Mouse (Mus musculus) hindbrain, embryonic 15.5 days (tissue): ENCODE measurements around the gene Nlrp6. TPM values are rescaled to one million over a fixed set of nuclear protein-coding genes. Genes with fewer than 3 reads are reported as not detected.

ENCODE experiments used
- ATAC-seq: fragments of 200-750 bp; cut with Nextera tagmentation; 2 replicates; pipeline ENCODE4 v1.8.0; 2017; ENCODE audit warnings: low read depth, moderate number of reproducible peaks, moderate TSS enrichment; ENCODE audit not compliant: low FRiP score
- H3K27ac ChIP-seq: fragments of 300-500 bp; sonication (generic); replicated peaks from 2 replicates; pipeline ENCODE4 v1.5.1; 2015; ENCODE audit warnings: mild to moderate bottlenecking, inconsistent platforms
- H3K27me3 ChIP-seq: fragments of 300-500 bp; sonication (generic); 2 replicates; pipeline ENCODE4 v1.6.1; 2015; ENCODE audit warnings: control low read depth, inconsistent platforms
- H3K36me3 ChIP-seq: fragments of 300-500 bp; sonication (generic); 2 replicates; pipeline ENCODE4 v1.6.1; 2015; ENCODE audit warnings: control low read depth, inconsistent platforms
- H3K4me1 ChIP-seq: fragments of 300-500 bp; sonication (generic); replicated peaks from 2 replicates; pipeline ENCODE4 v1.6.1; 2015; ENCODE audit warnings: control low read depth, inconsistent platforms
- H3K4me2 ChIP-seq: fragments of 300-500 bp; sonication (generic); 2 replicates; pipeline ENCODE4 v1.6.1; 2015; ENCODE audit warnings: moderate library complexity, mild to moderate bottlenecking, inconsistent platforms
- H3K4me3 ChIP-seq: fragments of 300-500 bp; sonication (generic); 2 replicates; pipeline ENCODE4 v1.5.1; 2015; ENCODE audit warnings: mild to moderate bottlenecking, inconsistent platforms
- H3K9ac ChIP-seq: fragments of 300-500 bp; sonication (generic); 2 replicates; pipeline ENCODE4 v1.6.1; 2015; ENCODE audit warnings: inconsistent platforms
- H3K9me3 ChIP-seq: fragments of 300-500 bp; sonication (generic); 2 replicates; pipeline ENCODE4 v1.6.1; 2016; ENCODE audit warnings: control low read depth, inconsistent platforms
- WGBS: fragments of 180-500 bp; shearing (Covaris S2); methylation state at CpG from one replicate; pipeline ENCODE4 v1.1.7; 2015; 5-methylcytosine and 5-hydroxymethylcytosine counted together
- polyA plus RNA-seq: library from polyadenylated mRNA; unstranded; fragments of >200 nt; fragmentation: Nextera tagmentation; extraction: Ambion mirVana; gene quantifications from 2 replicates; pipeline ENCODE4 v1.2.1, GENCODE M21; 2015

Gene Nlrp6
- polyA plus RNA-seq, 1 experiment from 2014 or later: 0.67 TPM

GRCm38 (mm10) chr7:140942811-140943210 is 22.1 kb downstream of the Nlrp6 start:
- WGBS: 92% methylated on average over 10 of the region's 10 CpGs
- H3K4me1 ChIP-seq: peaks cover 19% of the 10 kb centered on the region
- H3K9ac ChIP-seq: no peak overlapping the region
- H3K36me3 ChIP-seq: no peaks in the 10 kb centered on the region
- H3K27me3 ChIP-seq: no peaks in the 10 kb centered on the region
- H3K9me3 ChIP-seq: no peaks in the 10 kb centered on the region
- no peak overlapping the region for H3K27ac ChIP-seq
- ATAC-seq: no peak
- H3K4me3 ChIP-seq: no peak overlapping the region
- no peak overlapping the region for H3K4me2 ChIP-seq

GRCm38 (mm10) chr7:140943356-140943755 is 22.7 kb downstream of the Nlrp6 start:
- H3K4me2 ChIP-seq: no peak overlapping the region
- H3K9me3 ChIP-seq: no peaks in the 10 kb centered on the region
- no peaks in the 10 kb centered on the region for H3K36me3 ChIP-seq
- no peak for ATAC-seq
- no peak overlapping the region for H3K4me3 ChIP-seq
- 91% methylated on average over 4 of the region's 4 CpGs for WGBS
- H3K27me3 ChIP-seq: no peaks in the 10 kb centered on the region
- no peak overlapping the region for H3K9ac ChIP-seq
- H3K27ac ChIP-seq: no peak overlapping the region
- H3K4me1 ChIP-seq: peaks cover 19% of the 10 kb centered on the region

GRCm38 (mm10) chr7:140944236-140944635 is 23.5 kb downstream of the Nlrp6 start:
- H3K4me2 ChIP-seq: no peak overlapping the region
- no peak overlapping the region for H3K9ac ChIP-seq
- no peak overlapping the region for H3K27ac ChIP-seq
- no peaks in the 10 kb centered on the region for H3K9me3 ChIP-seq
- ATAC-seq: no peak
- H3K27me3 ChIP-seq: no peaks in the 10 kb centered on the region
- H3K4me1 ChIP-seq: peaks cover 18% of the 10 kb centered on the region
- H3K36me3 ChIP-seq: no peaks in the 10 kb centered on the region
- 92% methylated on average over 7 of the region's 7 CpGs for WGBS
- H3K4me3 ChIP-seq: no peak overlapping the region

- ATAC-seq: no peak
- H3K27ac ChIP-seq: no peak overlapping the region
- peaks cover 9% of the 10 kb centered on the region for H3K4me1 ChIP-seq
- no peak overlapping the region for H3K4me2 ChIP-seq
- no peaks in the 10 kb centered on the region for H3K9me3 ChIP-seq
- no peak overlapping the region for H3K9ac ChIP-seq
- H3K4me3 ChIP-seq: no peak overlapping the region
- WGBS: 91% methylated on average over 5 of the region's 5 CpGs
- H3K27me3 ChIP-seq: no peaks in the 10 kb centered on the region
- H3K36me3 ChIP-seq: no peaks in the 10 kb centered on the region
Measured at GRCm38 (mm10) chr7:140945247-140945646, 24.5 kb downstream of the Nlrp6 start.

- Histone ChIP-seq H3K9me3 (no peaks in the 10 kb centered on the region), H3K9ac (no peak overlapping the region), H3K4me3 (no peak overlapping the region), H3K36me3 (no peaks in the 10 kb centered on the region), H3K27me3 (no peaks in the 10 kb centered on the region), H3K27ac (no peak overlapping the region), H3K4me2 (no peak overlapping the region), H3K4me1 (peaks cover 13% of the 10 kb centered on the region)
- 91% methylated on average over 10 of the region's 10 CpGs for WGBS
- ATAC-seq: no peak
Measured at GRCm38 (mm10) chr7:140946311-140946710, 25.6 kb downstream of the Nlrp6 start.

GRCm38 (mm10) chr7:140946980-140947379 is 26.3 kb downstream of the Nlrp6 start:
- no peak overlapping the region for H3K4me2 ChIP-seq
- WGBS: 80% methylated on average over 7 of the region's 7 CpGs
- H3K9me3 ChIP-seq: no peaks in the 10 kb centered on the region
- no peaks in the 10 kb centered on the region for H3K36me3 ChIP-seq
- no peak overlapping the region for H3K9ac ChIP-seq
- H3K27ac ChIP-seq: no peak overlapping the region
- no peak overlapping the region for H3K4me3 ChIP-seq
- H3K4me1 ChIP-seq: peaks cover 7% of the 10 kb centered on the region; the same call in 1 of the 2 replicates
- no peaks in the 10 kb centered on the region for H3K27me3 ChIP-seq
- ATAC-seq: no peak

GRCm38 (mm10) chr7:140948161-140948560 is 27.5 kb downstream of the Nlrp6 start:
- Histone ChIP-seq H3K36me3 (no peaks in the 10 kb centered on the region), H3K4me3 (no peak overlapping the region), H3K4me1 (peaks cover 7% of the 10 kb centered on the region; the same call in 1 of the 2 replicates), H3K27me3 (no peaks in the 10 kb centered on the region), H3K4me2 (no peak overlapping the region), H3K9ac (no peak overlapping the region), H3K9me3 (no peaks in the 10 kb centered on the region), H3K27ac (no peak overlapping the region)
- WGBS: 92% methylated on average over 8 of the region's 8 CpGs
- ATAC-seq: no peak

GRCm38 (mm10) chr7:140949255-140949654 is 28.6 kb downstream of the Nlrp6 start:
- Histone ChIP-seq H3K4me2 (no peak overlapping the region), H3K4me3 (no peak overlapping the region), H3K9me3 (no peaks in the 10 kb centered on the region), H3K36me3 (no peaks in the 10 kb centered on the region), H3K9ac (no peak overlapping the region), H3K4me1 (peaks cover 9% of the 10 kb centered on the region; the same call in 1 of the 2 replicates), H3K27me3 (no peaks in the 10 kb centered on the region), H3K27ac (no peak overlapping the region)
- WGBS: 93% methylated on average over 6 of the region's 6 CpGs
- no peak for ATAC-seq

- Histone ChIP-seq H3K4me3 (no peak within 1 kb of the TSS), H3K27ac (no peak within 1 kb of the TSS), H3K27me3 (no peaks in the 10 kb centered on the region), H3K9me3 (no peaks in the 10 kb centered on the region), H3K4me1 (peaks cover 14% of the 10 kb centered on the region; the same call in 1 of the 2 replicates), H3K36me3 (no peaks in the 10 kb centered on the region), H3K4me2 (no peak within 1 kb of the TSS), H3K9ac (no peak within 1 kb of the TSS)
- no peak for ATAC-seq
- WGBS: 76% methylated on average over 16 of the region's 16 CpGs
Measured at GRCm38 (mm10) chr7:140949824-140950530, 29.3 kb downstream of the Nlrp6 start, which contains the start of gene Ifitm5. Gene Ifitm5, minus strand, starts transcription at chr7:140950291.

- no peak overlapping the region for H3K27ac ChIP-seq
- H3K4me1 ChIP-seq: peaks cover 19% of the 10 kb centered on the region; the same call in 1 of the 2 replicates
- H3K4me3 ChIP-seq: no peak overlapping the region
- ATAC-seq: no peak
- H3K9ac ChIP-seq: no peak overlapping the region
- no peaks in the 10 kb centered on the region for H3K9me3 ChIP-seq
- WGBS: 53% methylated on average over 8 of the region's 8 CpGs
- H3K36me3 ChIP-seq: no peaks in the 10 kb centered on the region
- no peak overlapping the region for H3K4me2 ChIP-seq
- H3K27me3 ChIP-seq: no peaks in the 10 kb centered on the region
Measured at GRCm38 (mm10) chr7:140951051-140951450, 30.3 kb downstream of the Nlrp6 start.

GRCm38 (mm10) chr7:140951765-140952164 is 31.1 kb downstream of the Nlrp6 start:
- no peaks in the 10 kb centered on the region for H3K36me3 ChIP-seq
- H3K27ac ChIP-seq: no peak overlapping the region
- no peaks in the 10 kb centered on the region for H3K27me3 ChIP-seq
- H3K9ac ChIP-seq: no peak overlapping the region
- no peaks in the 10 kb centered on the region for H3K9me3 ChIP-seq
- ATAC-seq: no peak
- H3K4me1 ChIP-seq: peaks cover 19% of the 10 kb centered on the region; the same call in 1 of the 2 replicates
- 87% methylated on average over 6 of the region's 6 CpGs for WGBS
- H3K4me3 ChIP-seq: no peak overlapping the region
- no peak overlapping the region for H3K4me2 ChIP-seq

- Histone ChIP-seq H3K36me3 (no peaks in the 10 kb centered on the region), H3K9me3 (no peaks in the 10 kb centered on the region), H3K27me3 (no peaks in the 10 kb centered on the region), H3K4me2 (no peak overlapping the region), H3K27ac (no peak overlapping the region), H3K9ac (no peak overlapping the region), H3K4me1 (peaks cover 19% of the 10 kb centered on the region; the same call in 1 of the 2 replicates), H3K4me3 (no peak overlapping the region)
- no peak for ATAC-seq
- 89% methylated on average over 7 of the region's 7 CpGs for WGBS
Measured at GRCm38 (mm10) chr7:140952441-140952840, 31.7 kb downstream of the Nlrp6 start.
